Comparison of ENCODE assay signal across 22 mouse cellular contexts in the genomic region with DNA sequence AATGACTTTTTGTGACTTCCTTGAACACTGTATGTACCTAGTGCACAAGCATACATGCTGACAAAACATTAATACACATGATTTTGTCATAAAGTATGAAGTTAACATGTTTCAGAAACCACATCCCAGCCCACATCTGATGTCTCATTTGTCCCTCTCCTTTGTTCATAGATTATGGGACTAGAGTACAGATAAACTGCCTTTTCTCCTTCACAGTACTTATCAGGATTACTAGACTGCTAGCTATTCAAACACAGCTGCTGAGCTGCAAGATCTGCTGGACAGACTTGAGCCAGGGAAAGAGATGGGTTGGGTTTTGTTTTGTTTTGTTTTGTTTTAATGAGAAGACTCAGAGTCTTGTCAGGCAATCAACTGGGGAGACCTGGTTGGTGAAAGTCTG.
"Had no signal": no experiment of that assay in that cellular context is flagged by ENCODE, and none has a peak within 500 bp of the region (broad histone marks: within the 10 kb centered on the region; RNA-seq: fewer than 3 reads in every experiment).

No protein-coding gene starts in this region.

- H3K9me3 ChIP-seq: limb, embryonic 10.5 days; limb, embryonic 13.5 days; liver, embryonic 12.5 days; liver, embryonic 15.5 days; lung, embryonic 15.5 days; midbrain, embryonic 12.5 days; midbrain, embryonic 15.5 days; neural tube, embryonic 12.5 days; neural tube, embryonic 15.5 days had no signal

- H3K9ac ChIP-seq: limb, embryonic 13.5 days; liver, embryonic 12.5 days; liver, embryonic 15.5 days; lung, embryonic 15.5 days; midbrain, embryonic 12.5 days; midbrain, embryonic 15.5 days; neural tube, embryonic 12.5 days; neural tube, embryonic 15.5 days had no signal

- H3K27ac ChIP-seq: layer of hippocampus, adult 2 months; limb, embryonic 10.5 days; limb, embryonic 13.5 days; liver, embryonic 12.5 days; liver, embryonic 15.5 days; lung, embryonic 15.5 days; macrophage; midbrain, embryonic 12.5 days; midbrain, embryonic 15.5 days; neural tube, embryonic 12.5 days; neural tube, embryonic 15.5 days had no signal

- H3K36me3 ChIP-seq: limb, embryonic 10.5 days; limb, embryonic 13.5 days; liver, embryonic 12.5 days; liver, embryonic 15.5 days; lung, embryonic 15.5 days; midbrain, embryonic 12.5 days; midbrain, embryonic 15.5 days; neural tube, embryonic 12.5 days; neural tube, embryonic 15.5 days had no signal

- DNase-seq: kidney, adult 9 months; kidney, postnatal 14 days; kidney, postnatal 4 days; layer of hippocampus, adult 9-11 months; liver; lung, adult 18-20 months; retina, postnatal 1 day; right cerebral cortex, postnatal 25 days; spleen, adult 18-20 months; thymus, adult 18-20 months; thymus, postnatal 36 days had no signal

- ATAC-seq: liver, embryonic 12.5 days; midbrain, embryonic 15.5 days had no signal

- H3K27me3 ChIP-seq: limb, embryonic 13.5 days; lung, embryonic 15.5 days; midbrain, embryonic 12.5 days; midbrain, embryonic 15.5 days; neural tube, embryonic 12.5 days; neural tube, embryonic 15.5 days had no signal

- H3K4me2 ChIP-seq: limb, embryonic 13.5 days; liver, embryonic 12.5 days; liver, embryonic 15.5 days; lung, embryonic 15.5 days; midbrain, embryonic 12.5 days; midbrain, embryonic 15.5 days; neural tube, embryonic 12.5 days; neural tube, embryonic 15.5 days had no signal

- H3K4me1 ChIP-seq: limb, embryonic 10.5 days; midbrain, embryonic 12.5 days; midbrain, embryonic 15.5 days; neural tube, embryonic 15.5 days had no signal

- H3K4me3 ChIP-seq: layer of hippocampus, adult 2 months; limb, embryonic 10.5 days; limb, embryonic 13.5 days; liver, embryonic 12.5 days; liver, embryonic 15.5 days; lung, embryonic 15.5 days; midbrain, embryonic 12.5 days; midbrain, embryonic 15.5 days; neural tube, embryonic 12.5 days; neural tube, embryonic 15.5 days had no signal
